Mouse (Mus musculus): Measurements from ENCODE around the gene Wrap53. TPM values are rescaled to one million over a fixed set of nuclear protein-coding genes. Genes with fewer than 3 reads are reported as not detected.
A peak's percentile ranks its signal among the peaks of the same experiment; 100 is the strongest.
"Not testable (repeated sequence)": the region's sequence is repeated elsewhere in the genome, so short reads cannot be mapped to it uniquely, and the experiment has no call there.

The Wrap53 gene
- total RNA-seq, 2 experiments from 2014 or later, result 9.2 to 9.7 TPM

GRCm38 (mm10) chr11:69563373-69563772 is 16.7 kb downstream of the Wrap53 start:
- no peak for DNase-seq

- no peak for DNase-seq
Observed at GRCm38 (mm10) chr11:69560896-69561854, 18.9 kb downstream of the Wrap53 start.

- peak in 1 of 2 experiments; percentile 19 for DNase-seq
Observed at GRCm38 (mm10) chr11:69559851-69560765, 19.9 kb downstream of the Wrap53 start, which contains the start of gene Efnb3. Efnb3 (minus strand) TSS chr11:69560205.

GRCm38 (mm10) chr11:69559183-69559582 is 20.9 kb downstream of the Wrap53 start:
- no peak for DNase-seq

GRCm38 (mm10) chr11:69558756-69559155 is 21.3 kb downstream of the Wrap53 start:
- no peak for DNase-seq

- no peak for DNase-seq
Observed at GRCm38 (mm10) chr11:69557381-69557958, 22.6 kb downstream of the Wrap53 start.

- DNase-seq, result no peak
Observed at GRCm38 (mm10) chr11:69554539-69555140, 25.4 kb downstream of the Wrap53 start.

- DNase-seq, result no peak
Observed at GRCm38 (mm10) chr11:69553341-69553721, 26.7 kb downstream of the Wrap53 start.

- DNase-seq, result no peak
Observed at GRCm38 (mm10) chr11:69552622-69553340, 27.3 kb downstream of the Wrap53 start.

GRCm38 (mm10) chr11:69551310-69551709 is 28.7 kb downstream of the Wrap53 start:
- no peak for DNase-seq

GRCm38 (mm10) chr11:69549060-69549656 is 30.9 kb downstream of the Wrap53 start, which contains the start of gene Dnah2:
Dnah2 (minus strand) TSS chr11:69549110.
- no peak for DNase-seq

GRCm38 (mm10) chr11:69547071-69547470 is 33.0 kb downstream of the Wrap53 start:
- peak; percentile 59 to 71 for DNase-seq

GRCm38 (mm10) chr11:69546423-69547053 is 33.5 kb downstream of the Wrap53 start:
- peak; percentile 76 to 88 for DNase-seq

- DNase-seq, result no peak
Observed at GRCm38 (mm10) chr11:69545957-69546356, 34.1 kb downstream of the Wrap53 start.

GRCm38 (mm10) chr11:69543598-69543997 is 36.5 kb downstream of the Wrap53 start:
- DNase-seq, result no peak

- DNase-seq, result not testable (repeated sequence)
Observed at GRCm38 (mm10) chr11:69541741-69542140, 38.3 kb downstream of the Wrap53 start.

GRCm38 (mm10) chr11:69540700-69541099 is 39.4 kb downstream of the Wrap53 start:
- no peak for DNase-seq

GRCm38 (mm10) chr11:69534990-69535389 is 45.1 kb downstream of the Wrap53 start:
- no peak for DNase-seq

GRCm38 (mm10) chr11:69532480-69533150 is 47.4 kb downstream of the Wrap53 start:
- no peak for DNase-seq
